25 mouse cellular contexts compared by ENCODE assay signal in genomic region chr14:30856885-30857507, GRCm38 (mm10). TPM values are rescaled to one million over a fixed set of nuclear protein-coding genes. Genes with fewer than 3 reads are reported as not detected.
DNase-seq lines count a peak whose midpoint lies in the region; ATAC-seq and TF ChIP-seq lines count a peak whose summit lies in the region.
"Had no signal": no experiment of that assay in that cellular context is flagged by ENCODE, and none has a peak within 500 bp of the region (broad histone marks: within the 10 kb centered on the region; RNA-seq: fewer than 3 reads in every experiment).

No protein-coding gene starts in this region.

- H3K4me2 ChIP-seq in intestine, postnatal 0 days (replicated peaks; ENCODE audit: low read depth), result no peak overlapping the region
- H3K4me2 ChIP-seq: heart, embryonic 15.5 days; limb, embryonic 12.5 days; liver, embryonic 13.5 days; lung, embryonic 15.5 days; midbrain, embryonic 13.5 days; neural tube, embryonic 12.5 days had no signal

- ATAC-seq in intestine, postnatal 0 days, result peak; percentile 65
- no peak for ATAC-seq in activated CD4-positive, CD25-positive, alpha-beta regulatory T cell, adult 4 months
- ATAC-seq: forebrain, postnatal 0 days; midbrain, embryonic 13.5 days had no signal

- TF ChIP-seq EP300 in MEL (IDR thresholded peaks at IDR 0.05; ENCODE audit: low read depth in 1 of 2, low read length in 2 of 2), result peak; percentile 79 to 93

- no peak for DNase-seq in left cerebral cortex, adult 2 months (ENCODE audit: extremely low spot score in 1 of 2, low spot score in 2 of 2)
- no peak for DNase-seq in left cerebral cortex, postnatal 10 days (ENCODE audit: extremely low spot score in 1 of 2, low spot score in 2 of 2)
- peak; percentile 79 for DNase-seq in MEL (ENCODE audit: low read depth, low spot score)
- DNase-seq in cerebellum, adult 8-10 months, result peak; percentile 56
- no peak for DNase-seq in kidney, postnatal 36 days
- DNase-seq: adrenal gland, adult 2 months; B cell, adult 2 months; embryo, embryonic 11 days; forebrain, postnatal 0 days; gastrocnemius, postnatal 14 days; kidney, adult 8-10 months; liver, embryonic 13.5 days; right cerebral cortex, postnatal 14 days; spleen, adult 18-20 months; thymus, adult 2 months had no signal

- no peak for TF ChIP-seq CTCF in left cerebral cortex, adult 2 months (IDR thresholded peaks at IDR 0.05)
- no peak for TF ChIP-seq CTCF in MEL (IDR thresholded peaks at IDR 0.05 in 2 of 3, conservative IDR thresholded peaks at IDR 0.05 in 1 of 3; ENCODE audit: control insufficient read depth in 1 of 3, insufficient read depth in 1 of 3, low read depth in 2 of 3, low read length in 3 of 3, poor library complexity in 1 of 3, severe bottlenecking in 1 of 3)
- no peak for TF ChIP-seq CTCF in intestine, postnatal 0 days (IDR thresholded peaks at IDR 0.05; ENCODE audit: low read depth)

- H3K27me3 ChIP-seq in MEL (ENCODE audit: control insufficient read depth in 1 of 2, insufficient read depth in 2 of 2, low read length in 2 of 2), result no peaks in the 10 kb centered on the region
- H3K27me3 ChIP-seq in intestine, postnatal 0 days (replicated peaks; ENCODE audit: control insufficient read depth, insufficient read depth, low read length), result no peaks in the 10 kb centered on the region
- H3K27me3 ChIP-seq: heart, embryonic 15.5 days; limb, embryonic 12.5 days; liver, embryonic 13.5 days; lung, embryonic 15.5 days; midbrain, embryonic 13.5 days; neural tube, embryonic 12.5 days had no signal

- no peak for TF ChIP-seq POLR2A in MEL (IDR thresholded peaks at IDR 0.05; ENCODE audit: control insufficient read depth in 1 of 2, insufficient read depth in 1 of 2, low read depth in 1 of 2, low read length in 2 of 2, poor library complexity in 1 of 2)

- intact Hi-C loops in left cerebral cortex, adult 2 months (cut with DNase I), result no loop called here
- intact Hi-C loops in left cerebral cortex, postnatal 10 days (cut with DNase I), result no loop called here

- WGBS in intestine, postnatal 0 days, result 47% methylated on average over 10 of the region's 10 CpGs

- no peak overlapping the region for H3K4me3 ChIP-seq in left cerebral cortex, adult 2 months
- H3K4me3 ChIP-seq in MEL (ENCODE audit: control insufficient read depth in 1 of 2, insufficient read depth in 1 of 2, low read depth in 2 of 2, low read length in 2 of 2), result no peak overlapping the region
- H3K4me3 ChIP-seq in intestine, postnatal 0 days (ENCODE audit: low read depth, low read length), result no peak overlapping the region
- H3K4me3 ChIP-seq: heart, embryonic 15.5 days; limb, embryonic 12.5 days; liver, embryonic 13.5 days; lung, embryonic 15.5 days; midbrain, embryonic 13.5 days; neural tube, embryonic 12.5 days had no signal

- H3K36me3 ChIP-seq in MEL (ENCODE audit: control insufficient read depth in 1 of 2, insufficient read depth in 2 of 2, low read length in 2 of 2), result peaks cover 2 to 24% of the 10 kb centered on the region in 2 experiments; a peak in 3 of 4 replicates
- H3K36me3 ChIP-seq in intestine, postnatal 0 days (ENCODE audit: control insufficient read depth, insufficient read depth), result no peaks in the 10 kb centered on the region
- H3K36me3 ChIP-seq: heart, embryonic 15.5 days; limb, embryonic 12.5 days; liver, embryonic 13.5 days; lung, embryonic 15.5 days; midbrain, embryonic 13.5 days; neural tube, embryonic 12.5 days had no signal

- 0 out of 2 replicates have a peak overlapping the region, but pooled peaks have one; percentile 38 for H3K27ac ChIP-seq in left cerebral cortex, adult 2 months
- H3K27ac ChIP-seq in MEL (ENCODE audit: control insufficient read depth, low read depth, low read length), result peak overlapping the region; percentile 95
- no peak overlapping the region for H3K27ac ChIP-seq in intestine, postnatal 0 days (ENCODE audit: low read depth, low read length)
- H3K27ac ChIP-seq: heart, embryonic 15.5 days; limb, embryonic 12.5 days; liver, embryonic 13.5 days; lung, embryonic 15.5 days; midbrain, embryonic 13.5 days; neural tube, embryonic 12.5 days had no signal

- peaks cover 22 to 28% of the 10 kb centered on the region in 2 experiments for H3K4me1 ChIP-seq in MEL (ENCODE audit: control insufficient read depth in 1 of 2, insufficient read depth in 2 of 2, low read length in 2 of 2)
- peaks cover 1% of the 10 kb centered on the region; the same call in 1 of the 2 replicates for H3K4me1 ChIP-seq in intestine, postnatal 0 days (replicated peaks; ENCODE audit: control insufficient read depth, insufficient read depth, low read length)
- H3K4me1 ChIP-seq: midbrain, embryonic 13.5 days; neural tube, embryonic 12.5 days had no signal

- peak overlapping the region; percentile 39 for H3K9ac ChIP-seq in MEL (ENCODE audit: control insufficient read depth, low read depth, low read length, poor library complexity, severe bottlenecking)
- H3K9ac ChIP-seq in intestine, postnatal 0 days (ENCODE audit: low read depth, low read length), result no peak overlapping the region
- H3K9ac ChIP-seq: forebrain, postnatal 0 days; heart, embryonic 15.5 days; limb, embryonic 12.5 days; liver, embryonic 13.5 days; lung, embryonic 15.5 days; midbrain, embryonic 13.5 days; neural tube, embryonic 12.5 days had no signal

- no peak for TF ChIP-seq RAD21 in MEL (IDR thresholded peaks at IDR 0.05; ENCODE audit: low read depth, low read length)

- H3K79me2 ChIP-seq in MEL (ENCODE audit: control insufficient read depth, insufficient read depth, low read length, poor library complexity), result no peaks in the 10 kb centered on the region

- no peaks in the 10 kb centered on the region for H3K9me3 ChIP-seq in MEL (replicated peaks; ENCODE audit: insufficient read depth, low read length)
- H3K9me3 ChIP-seq in intestine, postnatal 0 days (ENCODE audit: control insufficient read depth), result no peaks in the 10 kb centered on the region
- H3K9me3 ChIP-seq: heart, embryonic 15.5 days; liver, embryonic 13.5 days; lung, embryonic 15.5 days; midbrain, embryonic 13.5 days; neural tube, embryonic 12.5 days had no signal

TF ChIP-seq in MEL, 35 proteins besides CTCF, POLR2A, EP300 and RAD21 (continues in another document):
- no peak for TF ChIP-seq ZNF384 (IDR thresholded peaks at IDR 0.05; ENCODE audit: low read depth, low read length)
- 0 out of 2 replicates have a peak, but pooled peaks have one; percentile 50 for TF ChIP-seq KAT2A (conservative IDR thresholded peaks at IDR 0.05; ENCODE audit: low read depth, low read length)
- peak; percentile 68 for TF ChIP-seq GATA1 (IDR thresholded peaks at IDR 0.05; ENCODE audit: low read depth, low read length)
- peak; percentile 98 for TF ChIP-seq BHLHE40 (IDR thresholded peaks at IDR 0.05; ENCODE audit: borderline replicate concordance, low read depth, low read length)
- TF ChIP-seq ZMIZ1 (IDR thresholded peaks at IDR 0.05; ENCODE audit: low read depth, low read length), result no peak
- TF ChIP-seq MXI1 (IDR thresholded peaks at IDR 0.05; ENCODE audit: low read depth, low read length), result peak; percentile 64; the same call in 1 of the 2 replicates
- TF ChIP-seq USF1 (IDR thresholded peaks at IDR 0.05; ENCODE audit: low read depth, low read length), result peak; percentile 77
- 0 out of 2 replicates have a peak, but pooled peaks have one; percentile 28 for TF ChIP-seq POLR2AphosphoS2 (IDR thresholded peaks at IDR 0.05; ENCODE audit: low read length)
- no peak for TF ChIP-seq MAFK (IDR thresholded peaks at IDR 0.05; ENCODE audit: borderline replicate concordance, low read depth, low read length)
- peak; percentile 95 for TF ChIP-seq ETS1 (IDR thresholded peaks at IDR 0.05; ENCODE audit: low read depth, low read length)
- peak; percentile 57; the same call in 1 of the 2 replicates for TF ChIP-seq RCOR1 (IDR thresholded peaks at IDR 0.05; ENCODE audit: low read depth, low read length)
- no peak for TF ChIP-seq POLR2AphosphoS5 (IDR thresholded peaks at IDR 0.05; ENCODE audit: borderline replicate concordance, low read depth, low read length)
- TF ChIP-seq ELF1 (IDR thresholded peaks at IDR 0.05; ENCODE audit: low read depth, low read length), result no peak
- TF ChIP-seq UBTF (IDR thresholded peaks at IDR 0.05; ENCODE audit: borderline replicate concordance, insufficient read depth, low read depth, low read length), result no peak
- peak; percentile 78 for TF ChIP-seq SIN3A (IDR thresholded peaks at IDR 0.05; ENCODE audit: low read length)
- 0 out of 2 replicates have a peak, but pooled peaks have one; percentile 38 for TF ChIP-seq MYC (IDR thresholded peaks at IDR 0.05; ENCODE audit: low read depth, low read length)
- peak; percentile 86 for TF ChIP-seq MYB (IDR thresholded peaks at IDR 0.05; ENCODE audit: low read depth, low read length)
- peak; percentile 55 for TF ChIP-seq MAX (IDR thresholded peaks at IDR 0.05; ENCODE audit: low read length)

RNA-seq across cellular contexts. Expression of gene Mustn1, which starts 22.0 kb away (rescaled TPM):
- 1 to 10 TPM; 2.1 to 3.5 TPM for total RNA-seq in left cerebral cortex, adult 2 months (2021)
- total RNA-seq in left cerebral cortex, postnatal 10 days (2021), result 1 to 10 TPM; 2.2 to 2.8 TPM
- 0.08 and 0.16 TPM in 2 replicates for total RNA-seq in MEL (2012; rRNA removed)
- polyA plus RNA-seq in MEL (2012; ENCODE audit: insufficient read depth in 1 of 2, insufficient read length in 2 of 2, low read depth in 1 of 2, low replicate concordance in 2 of 2, missing spikeins in 1 of 2), result under 1 TPM in 1 of 2 experiments, not detected in 1; 0.22 TPM
- polyA plus RNA-seq in intestine, postnatal 0 days (2015; fragmentation: Nextera tagmentation; extraction: Ambion mirVana), result 24.7 and 27.2 TPM in 2 replicates
- 1 to 10 TPM in 1 of 2 experiments, under 1 TPM in 1; 0.68 to 1.8 TPM for polyA plus RNA-seq in activated CD4-positive, CD25-positive, alpha-beta regulatory T cell, adult 4 months (2017; shearing (Covaris generic))
- total RNA-seq: hematopoietic stem cell, adult 5-6 weeks had no signal

RNA-seq across cellular contexts. Expression of gene Itih4, which starts 29.3 kb away (rescaled TPM):
- under 1 TPM in 1 of 2 experiments, not detected in 1; 0.12 TPM for total RNA-seq in left cerebral cortex, adult 2 months (2021)
- under 1 TPM in 1 of 2 experiments, not detected in 1; 0.32 TPM for total RNA-seq in left cerebral cortex, postnatal 10 days (2021)
- total RNA-seq in MEL (2012; rRNA removed), result not detected in 2 replicates
- not detected for polyA plus RNA-seq in MEL (2012; ENCODE audit: insufficient read depth in 1 of 2, insufficient read length in 2 of 2, low read depth in 1 of 2, low replicate concordance in 2 of 2, missing spikeins in 1 of 2)
- polyA plus RNA-seq in intestine, postnatal 0 days (2015; fragmentation: Nextera tagmentation; extraction: Ambion mirVana), result 0.16 TPM in 1 of 2 replicates, not detected in the other
- not detected for polyA plus RNA-seq in activated CD4-positive, CD25-positive, alpha-beta regulatory T cell, adult 4 months (2017; shearing (Covaris generic))
- total RNA-seq: forebrain, postnatal 0 days; gastrocnemius, postnatal 14 days; hematopoietic stem cell, adult 5-6 weeks; megakaryocyte, adult 5-6 weeks had no signal
- polyA plus RNA-seq: embryonic facial prominence, embryonic 14.5 days; midbrain, embryonic 13.5 days; neural tube, embryonic 12.5 days had no signal

RNA-seq across cellular contexts. Expression of gene Tmem110, which starts 31.6 kb away (rescaled TPM):
- total RNA-seq in left cerebral cortex, adult 2 months (2021), result 10 to 100 TPM; 22.9 to 24.1 TPM
- total RNA-seq in left cerebral cortex, postnatal 10 days (2021), result 10 to 100 TPM; 22.6 to 24.3 TPM
- total RNA-seq in MEL (2012; rRNA removed), result 9.3 and 11.6 TPM in 2 replicates
- 10 to 100 TPM in 1 of 2 experiments, not detected in 1; 21.0 TPM for polyA plus RNA-seq in MEL (2012; ENCODE audit: insufficient read depth in 1 of 2, insufficient read length in 2 of 2, low read depth in 1 of 2, low replicate concordance in 2 of 2, missing spikeins in 1 of 2)
- 17.5 and 18.0 TPM in 2 replicates for polyA plus RNA-seq in intestine, postnatal 0 days (2015; fragmentation: Nextera tagmentation; extraction: Ambion mirVana)
- polyA plus RNA-seq in activated CD4-positive, CD25-positive, alpha-beta regulatory T cell, adult 4 months (2017; shearing (Covaris generic)), result 1 to 10 TPM; 4.9 to 5.7 TPM

Comparison
In these comparisons a context has a peak if more than half of its experiments do, and no peak if none do; other contexts are left out.
1. DNase-seq: peak in MEL (single experiment) and cerebellum, adult 8-10 months (single experiment); none in left cerebral cortex, adult 2 months (0 of 2), left cerebral cortex, postnatal 10 days (0 of 2) and kidney, postnatal 36 days (0 of 2).